Mouse (Mus musculus): Measurements from ENCODE around the gene Zfp655.
"Not testable (repeated sequence)": the region's sequence is repeated elsewhere in the genome, so short reads cannot be mapped to it uniquely, and the experiment has no call there.

Gene Zfp655

DNA sequence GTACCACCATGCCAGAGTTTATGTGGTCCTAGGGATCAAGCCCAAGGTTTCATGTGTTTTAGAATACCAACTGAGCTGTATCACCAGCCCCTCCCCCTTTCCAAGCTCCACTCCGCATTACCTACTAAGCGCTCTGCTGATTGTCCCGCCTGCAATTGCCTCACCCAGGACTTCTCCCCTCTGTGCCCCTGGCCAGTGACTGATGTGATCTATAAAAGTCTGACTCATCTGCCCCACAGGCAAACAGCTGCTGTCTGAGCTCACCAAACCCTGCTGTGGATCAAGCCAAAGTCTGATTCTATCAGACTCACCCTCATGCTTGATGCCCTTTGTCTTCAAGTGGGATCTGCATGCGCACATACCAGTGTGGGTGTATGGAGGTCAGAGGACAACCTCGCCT is 8.7 kb upstream of the Zfp655 start:
- no peak for DNase-seq (ENCODE audit: low spot score)

- no peak for DNase-seq (ENCODE audit: low spot score)
Observed at GRCm38 (mm10) chr5:145223395-145223794, 8.1 kb upstream of the Zfp655 start.

DNA sequence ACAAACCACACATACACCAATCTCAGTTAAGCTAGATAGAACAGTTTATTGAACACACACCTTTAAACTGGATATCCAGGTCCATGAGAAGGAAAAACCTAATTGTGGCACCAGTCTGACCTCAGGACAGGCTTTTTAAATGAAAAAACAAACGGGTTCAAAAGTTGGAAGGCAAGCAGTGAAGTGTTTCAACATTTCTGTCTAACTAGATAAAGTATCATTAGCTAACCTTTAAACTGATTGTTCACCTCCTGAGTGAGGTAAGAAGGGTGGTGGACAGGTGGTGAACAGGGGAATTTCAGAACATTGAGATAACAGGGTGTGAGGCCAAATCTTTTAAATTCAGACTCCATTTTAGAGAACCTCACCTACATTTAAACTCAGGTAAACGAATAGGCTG is 5.1 kb upstream of the Zfp655 start:
- no peak for DNase-seq (ENCODE audit: low spot score)

DNA sequence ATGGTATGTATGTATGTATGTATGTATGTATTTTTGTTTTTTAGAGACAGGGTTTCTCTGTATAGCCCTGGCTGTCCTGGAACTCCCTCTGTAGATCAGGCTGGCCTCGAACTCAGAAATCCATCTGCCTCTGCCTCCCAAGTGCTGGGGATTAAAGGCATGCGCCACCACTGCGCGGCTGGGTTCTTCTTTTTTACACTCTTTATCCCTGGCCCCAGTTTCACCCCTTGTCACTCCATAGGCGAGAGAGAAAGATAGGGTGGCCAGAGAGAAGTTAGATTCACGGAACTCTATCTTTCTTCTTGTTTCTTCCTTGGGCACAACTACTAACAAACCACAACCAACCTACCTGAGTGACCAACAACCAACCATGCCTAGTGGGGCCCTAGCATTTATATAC is 2.2 kb upstream of the Zfp655 start:
- DNase-seq (ENCODE audit: low spot score): not testable (repeated sequence)

GRCm38 (mm10) chr5:145230641-145231040 is 874 bp upstream of the Zfp655 start:
- DNase-seq (ENCODE audit: low spot score): no peak

DNA sequence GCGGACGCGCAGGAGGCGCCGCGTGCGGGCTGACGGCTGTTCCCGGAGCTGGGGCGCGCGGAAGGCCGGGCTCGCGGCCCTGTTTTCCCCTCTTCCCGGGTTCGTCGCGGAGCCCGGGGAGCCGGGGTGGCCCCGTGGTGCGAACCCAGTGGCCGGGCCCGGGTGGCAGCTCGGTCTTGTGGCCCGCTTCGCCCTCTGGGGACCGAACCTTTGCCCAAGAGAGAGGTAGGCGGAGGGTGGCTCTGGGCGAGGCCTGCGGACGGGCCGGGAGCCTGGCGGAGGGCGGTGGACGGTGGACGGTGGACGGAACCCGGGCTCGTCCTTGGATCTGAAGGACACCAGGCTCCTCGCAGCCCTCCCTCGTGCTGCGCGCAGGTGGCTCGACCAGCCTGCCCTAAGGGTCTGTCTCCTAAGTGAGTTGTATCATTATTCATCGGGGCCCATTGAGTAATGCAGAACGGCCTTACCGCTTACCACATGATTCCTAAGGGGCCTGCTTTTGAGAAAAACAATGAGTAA is 437 bp downstream of the Zfp655 start:
- no peak for DNase-seq (ENCODE audit: low spot score)

GRCm38 (mm10) chr5:145234636-145235035 is 3.1 kb downstream of the Zfp655 start:
- DNase-seq (ENCODE audit: low spot score): no peak

- DNase-seq (ENCODE audit: low spot score): no peak
Observed at GRCm38 (mm10) chr5:145249520-145249919, 18.0 kb downstream of the Zfp655 start.

DNA sequence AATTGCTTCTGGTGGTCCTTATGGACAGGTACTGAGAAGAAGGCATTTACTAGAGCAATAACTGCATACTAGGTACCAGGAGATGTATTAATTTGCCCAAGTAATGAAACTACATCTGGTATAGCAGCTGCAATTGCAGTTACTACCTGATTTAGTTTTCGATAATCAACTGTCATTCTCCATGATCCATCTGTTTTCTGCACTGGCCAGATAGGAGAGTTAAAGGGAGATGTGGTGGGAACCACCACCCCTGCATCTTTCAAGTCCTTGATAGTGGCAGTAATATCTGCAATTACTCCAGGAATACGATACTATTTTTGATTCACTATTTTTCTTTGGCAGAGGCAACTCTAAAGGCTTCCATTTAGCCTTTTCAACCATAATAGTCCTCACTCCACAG is 42.1 kb downstream of the Zfp655 start:
- DNase-seq (ENCODE audit: low spot score): not testable (repeated sequence)

DNA sequence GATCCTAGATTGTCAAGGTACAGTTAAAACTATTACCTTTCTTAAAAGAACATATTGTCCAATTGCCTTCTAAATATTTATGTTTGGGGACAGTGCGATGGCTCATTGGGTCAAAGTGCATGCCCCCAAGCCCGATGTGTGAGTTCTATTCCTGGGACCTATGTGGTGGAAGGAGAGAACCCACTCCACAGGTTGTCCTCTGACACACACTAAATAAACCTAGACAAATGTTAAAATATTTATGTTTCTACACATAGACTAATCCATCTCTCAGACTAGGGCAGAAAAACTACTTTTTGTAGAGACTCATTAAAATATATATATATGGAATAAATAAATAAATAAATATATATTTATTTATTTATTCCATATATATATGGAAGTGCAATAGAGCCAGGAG is 48.4 kb downstream of the Zfp655 start:
- no peak for DNase-seq (ENCODE audit: low spot score)

DNA sequence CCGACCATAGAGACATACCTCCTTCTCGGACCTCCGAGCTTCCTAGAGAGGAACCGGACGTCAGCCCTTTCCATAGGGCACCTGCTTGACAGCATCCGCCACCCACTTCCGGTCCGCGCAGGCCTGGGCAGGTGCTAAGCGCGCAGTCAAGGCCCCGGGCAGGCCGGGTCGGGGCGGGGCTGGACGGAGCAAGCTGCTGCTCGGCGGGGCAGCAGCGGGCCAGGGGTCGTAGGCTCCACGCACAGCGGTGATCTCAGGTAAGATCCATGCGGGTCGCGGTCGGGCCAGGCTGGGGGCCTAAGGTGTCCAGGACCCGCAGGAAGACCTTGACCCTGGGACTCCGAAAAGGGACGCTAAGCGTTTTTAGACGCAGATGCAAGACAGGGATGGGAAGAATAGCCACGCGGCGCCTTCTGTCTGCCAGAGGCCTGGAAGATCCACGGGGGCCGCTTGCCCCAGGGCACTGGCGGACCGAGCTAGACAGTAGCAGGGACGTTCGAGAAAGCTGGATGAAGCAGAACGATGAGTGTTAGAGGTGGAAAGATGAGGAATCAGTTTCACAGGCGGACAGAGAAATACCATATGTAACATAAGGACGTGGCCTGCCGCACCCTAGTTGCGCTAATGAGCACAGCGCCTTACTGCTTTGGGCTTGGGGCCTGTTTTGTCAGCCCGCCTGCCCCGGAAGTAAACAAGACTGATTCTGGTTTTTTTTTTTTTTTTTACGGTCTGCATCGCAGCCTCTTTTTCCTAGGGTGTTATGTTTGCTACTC is 49.0 kb downstream of the Zfp655 start, which contains the start of gene Zscan25:
Gene Zscan25 (plus strand): TSS at position 130 of the 773 bp plus-strand sequence.
- peak; percentile 89 for DNase-seq (ENCODE audit: low spot score)

GRCm38 (mm10) chr5:145288382-145288781 is 56.9 kb downstream of the Zfp655 start:
- no peak for DNase-seq (ENCODE audit: low spot score)

DNA sequence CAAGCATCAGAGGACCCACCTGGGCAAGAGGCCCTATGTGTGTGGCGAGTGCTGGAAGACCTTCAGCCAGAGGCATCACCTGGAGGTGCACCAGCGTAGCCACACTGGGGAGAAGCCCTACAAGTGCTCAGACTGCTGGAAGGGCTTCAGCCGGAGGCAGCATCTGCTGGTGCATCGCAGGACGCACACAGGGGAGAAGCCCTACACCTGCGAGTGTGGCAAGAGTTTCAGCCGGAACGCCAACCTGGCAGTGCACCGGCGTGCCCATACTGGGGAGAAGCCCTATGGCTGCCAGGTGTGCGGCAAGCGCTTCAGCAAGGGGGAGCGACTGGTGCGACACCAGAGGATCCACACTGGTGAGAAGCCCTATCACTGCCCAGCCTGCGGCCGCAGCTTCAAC is 59.2 kb downstream of the Zfp655 start:
- DNase-seq (ENCODE audit: low spot score): no peak

DNA sequence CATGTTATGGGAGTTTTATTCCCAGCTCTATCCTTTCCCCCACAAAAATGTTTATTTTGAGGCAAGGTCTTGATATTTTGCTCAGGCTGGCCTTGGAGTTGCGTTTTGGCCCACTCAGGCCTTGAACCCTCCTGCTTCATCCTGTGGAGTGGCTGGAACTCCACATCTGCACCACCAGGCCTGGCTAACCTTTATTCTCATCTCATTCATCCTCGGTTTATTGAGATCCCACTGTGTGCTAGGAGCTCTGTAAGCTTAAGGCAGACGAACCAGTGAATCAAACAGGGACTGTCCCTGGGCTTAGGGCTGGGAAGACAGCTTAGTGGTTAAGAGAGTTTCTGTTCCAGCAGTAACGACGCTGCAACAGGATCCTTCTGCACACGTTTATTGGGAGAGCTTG is 60.9 kb downstream of the Zfp655 start:
- no peak for DNase-seq (ENCODE audit: low spot score)
